Mouse (Mus musculus): ENCODE results near the gene Gucy2g.

DNA sequence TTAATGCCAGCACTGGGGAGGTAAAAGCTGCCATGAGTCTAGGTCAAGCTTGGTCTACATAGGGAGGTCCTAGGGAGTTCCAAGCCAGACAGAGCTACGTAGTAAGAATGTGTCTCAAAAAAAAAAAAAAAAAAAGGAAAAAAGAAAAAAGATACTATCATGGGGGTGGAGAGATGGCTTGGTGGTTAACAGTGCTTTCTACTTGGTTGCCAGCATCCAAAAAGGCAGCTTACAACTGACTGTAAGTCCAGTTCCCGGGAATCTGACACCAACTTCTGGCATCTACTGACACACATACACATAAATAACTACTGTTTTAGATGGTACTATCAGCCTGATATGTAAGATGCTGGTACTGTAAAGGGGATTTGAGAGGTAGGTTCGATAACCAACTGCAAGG, 32.0 kb downstream of the Gucy2g start:
- no peak for TF ChIP-seq TAL1 (IDR thresholded peaks at IDR 0.05; ENCODE audit: low read length)
- no peak for TF ChIP-seq GATA1 (IDR thresholded peaks at IDR 0.05; ENCODE audit: low read length)

All from erythroblast, embryonic 14.5 days (primary cell).